Mouse (Mus musculus) small intestine, adult 2 months (tissue): ENCODE results near the gene Iqcn.
A peak's percentile ranks its signal among the peaks of the same experiment; 100 is the strongest.

Experiments used
- CTCF ChIP-seq: fragments of 200-500 bp; IDR thresholded peaks from 2 replicates; pipeline ENCODE4 v1.5.1; 2012; ENCODE audit warnings: low read depth, mild to moderate bottlenecking, control low read depth, inconsistent platforms, low read length, moderate library complexity, mixed read lengths; ENCODE audit not compliant: insufficient replicate concordance, insufficient read length; ENCODE audit errors: extremely low read depth
- POLR2A ChIP-seq: fragments of 200-500 bp; IDR thresholded peaks from 2 replicates; pipeline ENCODE4 v1.6.1; 2012; ENCODE audit warnings: low read depth, mild to moderate bottlenecking, control low read depth, inconsistent platforms, low read length, moderate library complexity

DNA sequence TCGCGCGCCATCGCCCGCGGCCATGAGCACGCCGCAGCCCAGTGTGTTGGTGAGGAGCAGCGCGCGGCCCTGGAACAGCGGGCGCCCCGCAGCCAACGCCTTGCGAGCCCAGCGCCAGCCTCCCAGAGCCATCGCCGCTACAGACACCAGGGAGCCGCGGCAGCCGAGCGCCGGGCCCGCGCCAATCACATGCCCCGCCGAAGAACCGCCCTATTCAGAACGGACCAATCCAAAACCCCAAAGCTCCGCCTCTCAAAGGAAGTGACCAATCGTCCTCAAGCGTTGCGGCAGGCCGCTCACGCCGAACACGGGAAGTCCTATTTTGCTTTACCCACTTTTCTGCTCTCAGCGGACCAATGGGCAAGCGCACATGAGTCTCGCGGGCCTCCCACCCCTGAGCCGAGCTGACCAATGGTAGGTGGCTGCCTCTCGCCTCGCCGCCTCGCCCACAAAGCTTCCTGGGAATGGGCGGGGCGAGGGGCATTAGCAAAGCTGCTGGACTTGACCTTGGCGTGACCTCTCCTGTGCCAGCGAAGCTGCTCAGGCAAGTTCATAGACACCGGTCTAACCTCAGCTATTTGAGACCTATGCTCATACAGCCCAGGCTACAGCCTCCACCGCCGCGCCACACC lies 57.6 kb downstream of the Iqcn start, which contains the start of gene Mpv17l2:
- TF ChIP-seq POLR2A: peak; percentile 85
- TF ChIP-seq CTCF: no peak
